Mouse (Mus musculus) myocyte (in vitro differentiated cells): Measurements from ENCODE around the gene Gm42417. TPM values are rescaled to one million over a fixed set of nuclear protein-coding genes. Genes with fewer than 3 reads are reported as not detected.
A peak's percentile ranks its signal among the peaks of the same experiment; 100 is the strongest.

Experiments
- H3K27me3 ChIP-seq: one replicate; pipeline ENCODE4 v1.6.1; 2011; ENCODE audit not compliant: control insufficient read depth, insufficient read depth, insufficient read length
- H3K36me3 ChIP-seq: one replicate; pipeline ENCODE4 v1.6.1; 2011; ENCODE audit not compliant: control insufficient read depth, insufficient read depth
- H3K4me2 ChIP-seq: one replicate; pipeline ENCODE4 v1.6.1; 2011; ENCODE audit warnings: low read depth, control low read depth
- H3K4me3 ChIP-seq: one replicate; pipeline ENCODE4 v1.5.1; 2011; ENCODE audit warnings: mild to moderate bottlenecking, control low read depth, moderate library complexity
- H3K79me2 ChIP-seq: one replicate; pipeline ENCODE4 v1.6.1; 2011; ENCODE audit not compliant: control insufficient read depth, insufficient read depth
- H3ac ChIP-seq: one replicate; pipeline ENCODE4 v1.6.1; 2011; ENCODE audit not compliant: control insufficient read depth, insufficient read length
- CEBPB ChIP-seq: IDR thresholded peaks from 2 replicates; pipeline ENCODE4 v1.6.1; 2011; ENCODE audit warnings: mild to moderate bottlenecking, moderate library complexity; ENCODE audit not compliant: poor library complexity, insufficient read depth, severe bottlenecking
- E2F4 ChIP-seq: IDR thresholded peaks from one replicate; pipeline ENCODE4 v1.6.1; 2011; ENCODE audit warnings: mild to moderate bottlenecking, control low read depth, moderate library complexity; ENCODE audit not compliant: insufficient read depth
- MAX ChIP-seq: IDR thresholded peaks from one replicate; pipeline ENCODE4 v1.6.1; 2011; ENCODE audit warnings: low read depth, mild to moderate bottlenecking, control low read depth
- MYOD1 ChIP-seq, 3 experiments: IDR thresholded peaks; one replicate each; pipeline ENCODE4 v1.6.1; 2011; ENCODE audit warnings: control low read depth in 2 of 3, low read depth in 2 of 3, mild to moderate bottlenecking in 2 of 3, moderate library complexity in 1 of 3; ENCODE audit not compliant: insufficient read length in 2 of 3, control insufficient read depth in 1 of 3
- MYOG ChIP-seq, 3 experiments: IDR thresholded peaks; one replicate each; pipeline ENCODE4 v1.6.1; 2011; ENCODE audit warnings: control low read depth in 2 of 3, low read depth in 2 of 3, mild to moderate bottlenecking in 2 of 3; ENCODE audit not compliant: insufficient read length in 2 of 3, control insufficient read depth in 1 of 3, insufficient read depth in 1 of 3
- POLR2A ChIP-seq: IDR thresholded peaks from one replicate; pipeline ENCODE4 v1.6.1; 2011; ENCODE audit warnings: low read depth, mild to moderate bottlenecking, control low read depth, moderate library complexity; ENCODE audit not compliant: insufficient read length
- POLR2AphosphoS2 ChIP-seq: IDR thresholded peaks from one replicate; pipeline ENCODE4 v1.6.1; 2011; ENCODE audit warnings: low read depth, control low read depth; ENCODE audit not compliant: insufficient read length
- REST ChIP-seq: IDR thresholded peaks from one replicate; pipeline ENCODE4 v1.6.1; 2011; ENCODE audit warnings: mild to moderate bottlenecking, control low read depth, moderate library complexity; ENCODE audit not compliant: insufficient read depth, insufficient read length
- SRF ChIP-seq: IDR thresholded peaks from one replicate; pipeline ENCODE4 v1.6.1; 2011; ENCODE audit warnings: low read depth; ENCODE audit not compliant: control insufficient read depth, insufficient read length
- TCF12 ChIP-seq: IDR thresholded peaks from one replicate; pipeline ENCODE4 v1.6.1; 2011; ENCODE audit warnings: mild to moderate bottlenecking, control low read depth; ENCODE audit not compliant: poor library complexity, insufficient read depth, severe bottlenecking
- TCF3 ChIP-seq: IDR thresholded peaks from one replicate; pipeline ENCODE4 v1.6.1; 2011; ENCODE audit warnings: low read depth, control low read depth; ENCODE audit not compliant: insufficient read length
- USF1 ChIP-seq: IDR thresholded peaks from one replicate; pipeline ENCODE4 v1.6.1; 2011; ENCODE audit warnings: low read depth, mild to moderate bottlenecking, control low read depth, moderate library complexity
- polyA plus RNA-seq: library from polyadenylated mRNA; unstranded; fragments of >200 nt; fragmentation: generic; extraction: Trizol; gene quantifications from one replicate; pipeline ENCODE4 v1.2.1, GENCODE M21; 2012; ENCODE audit warnings: missing spikeins

Gm42417 gene
- 0.13 TPM for polyA plus RNA-seq

DNA sequence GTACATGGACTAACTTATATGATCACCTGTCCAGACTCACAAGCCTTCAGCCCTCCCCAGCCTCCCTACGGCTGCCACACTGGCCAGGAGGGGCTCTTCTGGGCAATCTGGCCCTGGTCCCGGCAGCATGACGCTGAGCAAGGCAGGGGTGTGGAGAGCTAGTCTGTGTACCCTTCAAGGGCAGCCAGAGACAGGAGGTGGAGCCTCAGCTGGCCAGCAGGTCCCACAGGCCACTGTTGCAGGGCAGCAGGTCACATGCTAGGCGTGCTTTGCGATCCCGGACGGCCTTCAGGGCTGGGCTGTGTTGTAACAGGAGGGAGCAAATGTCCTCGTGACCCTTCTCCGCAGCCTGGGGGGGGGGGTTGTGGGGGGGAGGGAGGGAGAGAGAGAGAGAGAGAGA lies at the start of gene Gm42417:
Gene Gm42417 (minus strand): TSS at position 244 of the 400 bp plus-strand sequence.
- H3ac ChIP-seq, result no peak within 1 kb of the TSS
- no peaks in the 10 kb centered on the region for H3K36me3 ChIP-seq
- no peaks in the 10 kb centered on the region for H3K27me3 ChIP-seq
- H3K79me2 ChIP-seq, result no peaks in the 10 kb centered on the region
- no peak within 1 kb of the TSS for H3K4me2 ChIP-seq
- H3K4me3 ChIP-seq, result no peak within 1 kb of the TSS
- no peak for TF ChIP-seq POLR2A
- TF ChIP-seq SRF, result no peak
- TF ChIP-seq MYOD1 (IDR thresholded peaks at IDR 0.05; ENCODE audit: control insufficient read depth in 1 of 3, insufficient read length in 2 of 3, low read depth in 2 of 3), result peak in 1 of 3 experiments; percentile 63
- TF ChIP-seq POLR2AphosphoS2, result no peak
- TF ChIP-seq TCF12, result no peak
- TF ChIP-seq E2F4, result no peak
- TF ChIP-seq USF1, result no peak
- peak in 2 of 3 experiments; percentile 30 to 66 for TF ChIP-seq MYOG (IDR thresholded peaks at IDR 0.05; ENCODE audit: control insufficient read depth in 1 of 3, insufficient read depth in 1 of 3, insufficient read length in 2 of 3, low read depth in 2 of 3)

GRCm38 (mm10) chr1:36587860-36588259 lies 48.6 kb upstream of the Gm42417 start:
- Histone ChIP-seq H3ac (no peak overlapping the region), H3K4me3 (no peak overlapping the region), H3K79me2 (no peaks in the 10 kb centered on the region), H3K36me3 (no peaks in the 10 kb centered on the region), H3K27me3 (no peaks in the 10 kb centered on the region), H3K4me2 (no peak overlapping the region)
- TF ChIP-seq E2F4 (no peak), MAX (no peak), POLR2AphosphoS2 (no peak), USF1 (no peak), MYOD1 (IDR thresholded peaks at IDR 0.05; ENCODE audit: control insufficient read depth in 1 of 3, insufficient read length in 2 of 3, low read depth in 2 of 3) (no peak), TCF3 (no peak)

GRCm38 (mm10) chr1:36586288-36586687 lies 47.1 kb upstream of the Gm42417 start:
- TF ChIP-seq MYOG (IDR thresholded peaks at IDR 0.05; ENCODE audit: control insufficient read depth in 1 of 3, insufficient read depth in 1 of 3, insufficient read length in 2 of 3, low read depth in 2 of 3) (no peak), POLR2A (no peak)

DNA sequence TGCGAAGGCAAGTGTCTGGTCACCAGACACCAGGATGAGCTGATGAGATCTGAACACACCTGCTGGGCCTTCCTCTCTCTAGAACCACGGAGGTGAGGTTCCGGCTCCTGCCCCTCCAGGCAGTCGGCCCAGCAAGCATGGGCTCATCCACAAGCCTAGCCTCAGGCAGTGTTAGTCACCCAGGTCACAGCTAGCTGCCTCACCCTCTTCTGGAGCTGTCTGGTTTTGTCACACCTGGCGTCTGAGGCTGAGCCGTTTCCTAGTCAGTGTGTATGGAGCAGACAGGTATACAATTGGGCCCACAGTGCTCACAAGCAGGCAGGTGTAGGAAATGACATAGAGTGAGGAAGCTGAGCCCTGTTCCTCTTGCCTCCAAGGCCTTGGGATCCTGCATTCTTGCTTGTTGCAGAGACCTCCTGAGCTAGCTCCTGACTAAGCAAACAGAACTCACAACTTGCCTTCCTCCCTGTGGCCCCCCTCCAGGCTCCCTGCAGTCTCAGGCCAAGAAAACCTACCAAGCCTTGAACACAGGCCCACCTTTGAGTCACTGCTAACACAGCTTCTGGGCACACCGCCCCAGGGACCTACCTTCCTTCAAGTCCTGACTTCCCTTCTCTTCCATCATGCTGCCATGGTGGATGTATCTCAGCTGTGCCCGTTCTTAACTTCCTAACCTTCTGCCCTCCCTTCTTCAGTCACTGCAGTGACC lies 44.3 kb upstream of the Gm42417 start:
- H3K79me2 ChIP-seq, result no peaks in the 10 kb centered on the region
- H3ac ChIP-seq, result no peak overlapping the region
- H3K4me2 ChIP-seq, result no peak overlapping the region
- H3K36me3 ChIP-seq, result no peaks in the 10 kb centered on the region
- no peak overlapping the region for H3K4me3 ChIP-seq
- no peaks in the 10 kb centered on the region for H3K27me3 ChIP-seq
- no peak for TF ChIP-seq TCF3
- TF ChIP-seq MYOD1 (IDR thresholded peaks at IDR 0.05; ENCODE audit: control insufficient read depth in 1 of 3, insufficient read length in 2 of 3, low read depth in 2 of 3), result peak in 1 of 3 experiments; percentile 7

More at GRCm38 (mm10) chr1:36586288-36586687, 47.1 kb upstream of the Gm42417 start:
- H3K36me3 ChIP-seq, result no peaks in the 10 kb centered on the region
- H3K79me2 ChIP-seq, result no peaks in the 10 kb centered on the region
- no peak overlapping the region for H3K4me3 ChIP-seq
- no peak overlapping the region for H3K4me2 ChIP-seq
- no peaks in the 10 kb centered on the region for H3K27me3 ChIP-seq
- H3ac ChIP-seq, result no peak overlapping the region

- Histone ChIP-seq H3ac (no peak overlapping the region), H3K36me3 (no peaks in the 10 kb centered on the region), H3K4me3 (no peak overlapping the region), H3K79me2 (no peaks in the 10 kb centered on the region), H3K27me3 (no peaks in the 10 kb centered on the region), H3K4me2 (no peak overlapping the region)
- no peak for TF ChIP-seq POLR2A
- peak in 1 of 3 experiments; percentile 33 for TF ChIP-seq MYOG (IDR thresholded peaks at IDR 0.05; ENCODE audit: control insufficient read depth in 1 of 3, insufficient read depth in 1 of 3, insufficient read length in 2 of 3, low read depth in 2 of 3)
- no peak for TF ChIP-seq CEBPB
- no peak for TF ChIP-seq TCF12
- no peak for TF ChIP-seq USF1
- TF ChIP-seq REST, result no peak
- no peak for TF ChIP-seq E2F4
- no peak for TF ChIP-seq MYOD1 (IDR thresholded peaks at IDR 0.05; ENCODE audit: control insufficient read depth in 1 of 3, insufficient read length in 2 of 3, low read depth in 2 of 3)
- TF ChIP-seq MAX, result no peak
Observed at GRCm38 (mm10) chr1:36582211-36582610, 43.0 kb upstream of the Gm42417 start.

GRCm38 (mm10) chr1:36581260-36581659 lies 42.0 kb upstream of the Gm42417 start:
- TF ChIP-seq POLR2AphosphoS2 (no peak), SRF (no peak), POLR2A (no peak), MYOG (IDR thresholded peaks at IDR 0.05; ENCODE audit: control insufficient read depth in 1 of 3, insufficient read depth in 1 of 3, insufficient read length in 2 of 3, low read depth in 2 of 3) (no peak), MAX (no peak), REST (no peak), USF1 (no peak), MYOD1 (IDR thresholded peaks at IDR 0.05; ENCODE audit: control insufficient read depth in 1 of 3, insufficient read length in 2 of 3, low read depth in 2 of 3) (no peak), CEBPB (no peak), E2F4 (no peak), TCF12 (no peak), TCF3 (no peak)
- H3K4me3 ChIP-seq, result no peak overlapping the region
- no peaks in the 10 kb centered on the region for H3K79me2 ChIP-seq
- no peak overlapping the region for H3ac ChIP-seq
- H3K4me2 ChIP-seq, result peak overlapping the region; percentile 60
- no peaks in the 10 kb centered on the region for H3K27me3 ChIP-seq
- no peaks in the 10 kb centered on the region for H3K36me3 ChIP-seq
